Mouse (Mus musculus) bone marrow macrophage, adult 2 months (primary cell): Measurements from ENCODE around the gene Pin1.

ENCODE experiments used
- CTCF ChIP-seq: IDR thresholded peaks from 2 replicates; pipeline ENCODE4 v1.5.1; 2012; ENCODE audit warnings: low read depth, mild to moderate bottlenecking, low read length, moderate library complexity
- POLR2A ChIP-seq: IDR thresholded peaks from 2 replicates; pipeline ENCODE4 v1.6.1; 2012; ENCODE audit warnings: mild to moderate bottlenecking, low read depth, low read length, borderline replicate concordance

- TF ChIP-seq POLR2A (no peak), CTCF (no peak)
Observed at GRCm38 (mm10) chr9:20662874-20663273, 11.0 kb downstream of the Pin1 start.
